Mouse (Mus musculus) kidney, adult 2 months (tissue): Measurements from ENCODE around the gene Ap1s1. TPM values are rescaled to one million over a fixed set of nuclear protein-coding genes. Genes with fewer than 3 reads are reported as not detected.

Experiments used
- DNase-seq: peaks from one replicate; pipeline ENCODE4 v3.0.0; 2021
- H3K27ac ChIP-seq: fragments of 200-500 bp; 2 replicates; pipeline ENCODE4 v1.5.1; 2012; ENCODE audit warnings: low read depth, low read length, control low read depth, inconsistent platforms; ENCODE audit not compliant: insufficient read depth
- H3K27me3 ChIP-seq: fragments of 200-500 bp; replicated peaks from 2 replicates; pipeline ENCODE4 v1.6.1; 2012; ENCODE audit warnings: mild to moderate bottlenecking, moderate library complexity, low read length, inconsistent platforms; ENCODE audit not compliant: control insufficient read depth, insufficient read depth
- H3K36me3 ChIP-seq: fragments of 200-500 bp; 2 replicates; pipeline ENCODE4 v1.6.1; 2012; ENCODE audit warnings: mild to moderate bottlenecking, moderate library complexity, low read length, inconsistent platforms; ENCODE audit not compliant: control insufficient read depth, insufficient read depth
- H3K4me1 ChIP-seq: fragments of 200-500 bp; 2 replicates; pipeline ENCODE4 v1.6.1; 2011; ENCODE audit warnings: low read length; ENCODE audit not compliant: control insufficient read depth, insufficient read depth
- H3K4me3 ChIP-seq: fragments of 200-500 bp; 2 replicates; pipeline ENCODE4 v1.5.1; 2011; ENCODE audit warnings: mild to moderate bottlenecking, low read depth, low read length, control low read depth; ENCODE audit not compliant: insufficient read depth
- CTCF ChIP-seq: fragments of 200-500 bp; conservative IDR thresholded peaks from 2 replicates; pipeline ENCODE4 v1.5.1; 2011; ENCODE audit warnings: low read depth, mild to moderate bottlenecking, control low read depth, low read length, moderate library complexity, mixed read lengths; ENCODE audit not compliant: insufficient read depth, insufficient read length
- POLR2A ChIP-seq: fragments of 200-500 bp; IDR thresholded peaks from one replicate; pipeline ENCODE4 v1.6.1; 2011; ENCODE audit warnings: low read depth, low read length, control low read depth
- WGBS: fragments of 180-500 bp; shearing (Covaris S2); methylation state at CpG from one replicate; pipeline ENCODE4 v1.1.7; 2018; 5-methylcytosine and 5-hydroxymethylcytosine counted together
- polyA plus RNA-seq: library from polyadenylated mRNA; depleted of rRNA; stranded (reverse); fragments of >200 nt; gene quantifications from 2 replicates; pipeline ENCODE4 v1.2.3, GENCODE M21; 2012

Ap1s1 gene
- polyA plus RNA-seq, 1 experiment, result 67.0 TPM

DNA sequence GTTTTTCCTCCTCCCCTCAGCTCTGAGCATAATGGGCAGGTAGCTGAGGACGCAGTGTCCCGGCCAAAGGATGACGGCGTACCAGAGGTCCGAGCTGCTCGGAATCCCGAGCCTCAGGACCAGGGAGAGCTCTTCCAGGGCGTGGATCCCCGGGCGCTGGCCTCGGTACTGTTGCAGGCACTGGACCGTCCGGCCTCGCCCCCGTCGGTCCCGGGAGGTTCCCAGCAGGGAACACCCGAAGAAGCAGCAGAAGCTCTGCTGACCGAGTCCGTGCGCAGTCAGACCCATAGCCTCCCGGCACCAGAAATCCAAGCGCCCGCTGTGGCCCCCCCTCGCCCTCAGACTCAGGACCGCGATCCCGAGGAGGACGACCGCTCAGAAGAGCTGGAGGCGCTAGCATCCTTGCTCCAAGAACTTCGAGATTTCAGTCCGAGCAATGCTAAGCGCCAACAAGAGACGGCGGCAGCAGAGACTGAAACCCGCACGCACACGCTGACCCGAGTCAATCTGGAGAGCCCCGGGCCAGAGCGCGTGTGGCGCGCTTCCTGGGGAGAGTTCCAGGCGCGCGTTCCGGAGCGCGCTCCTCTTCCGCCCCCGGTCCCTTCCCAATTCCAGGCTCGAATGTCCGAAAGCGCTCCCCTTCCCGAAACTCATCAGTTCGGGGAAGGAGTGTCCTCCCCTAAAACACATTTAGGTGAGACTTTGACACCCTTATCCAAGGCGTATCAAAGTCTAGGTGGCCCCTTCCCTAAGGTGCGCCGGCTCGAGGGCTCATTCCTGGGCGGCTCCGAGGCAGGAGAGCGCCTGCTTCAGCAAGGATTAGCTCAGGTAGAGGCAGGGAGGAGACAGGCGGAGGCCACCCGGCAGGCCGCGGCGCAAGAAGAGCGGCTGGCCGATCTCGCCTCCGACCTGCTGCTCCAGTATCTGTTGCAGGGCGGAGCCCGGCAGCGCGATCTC lies 14.6 kb downstream of the Ap1s1 start:
- DNase-seq, result peak; percentile 26
- peak overlapping the region; percentile 42; the same call in 1 of the 2 replicates for H3K4me3 ChIP-seq
- no peak overlapping the region for H3K27ac ChIP-seq
- 1% methylated on average over 78 of the region's 78 CpGs for WGBS
- H3K27me3 ChIP-seq, result peaks cover 5% of the 10 kb centered on the region
- peaks cover 8% of the 10 kb centered on the region; the same call in 1 of the 2 replicates for H3K4me1 ChIP-seq
- H3K36me3 ChIP-seq, result no peaks in the 10 kb centered on the region
- TF ChIP-seq CTCF, result no peak
- TF ChIP-seq POLR2A, result no peak

DNA sequence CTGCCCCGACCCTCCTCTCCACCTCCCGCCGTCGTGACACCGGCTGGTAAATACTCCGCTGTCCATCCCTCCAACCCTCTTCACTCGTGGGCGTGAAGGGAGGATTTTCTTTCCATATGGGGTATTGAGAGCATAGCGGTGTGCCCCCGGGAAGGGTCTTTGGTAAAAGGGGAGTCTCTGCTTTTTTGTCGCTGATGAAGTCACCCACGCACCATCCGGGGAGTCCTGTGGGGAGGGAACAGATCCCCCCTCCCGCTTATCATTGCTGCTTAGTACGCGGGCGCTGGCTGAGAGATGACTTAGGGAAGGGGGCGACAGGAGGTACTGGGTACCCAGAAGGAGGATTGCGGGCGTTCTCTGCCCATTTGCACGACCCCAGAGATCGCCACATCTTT lies 15.5 kb downstream of the Ap1s1 start:
- WGBS, result 16% methylated on average over 22 of the region's 22 CpGs
- H3K36me3 ChIP-seq, result no peaks in the 10 kb centered on the region
- H3K4me3 ChIP-seq, result no peak overlapping the region
- no peak overlapping the region for H3K27ac ChIP-seq
- DNase-seq, result no peak
- H3K27me3 ChIP-seq, result peaks cover 5% of the 10 kb centered on the region
- peaks cover 8% of the 10 kb centered on the region; the same call in 1 of the 2 replicates for H3K4me1 ChIP-seq
- no peak for TF ChIP-seq CTCF
- no peak for TF ChIP-seq POLR2A

DNA sequence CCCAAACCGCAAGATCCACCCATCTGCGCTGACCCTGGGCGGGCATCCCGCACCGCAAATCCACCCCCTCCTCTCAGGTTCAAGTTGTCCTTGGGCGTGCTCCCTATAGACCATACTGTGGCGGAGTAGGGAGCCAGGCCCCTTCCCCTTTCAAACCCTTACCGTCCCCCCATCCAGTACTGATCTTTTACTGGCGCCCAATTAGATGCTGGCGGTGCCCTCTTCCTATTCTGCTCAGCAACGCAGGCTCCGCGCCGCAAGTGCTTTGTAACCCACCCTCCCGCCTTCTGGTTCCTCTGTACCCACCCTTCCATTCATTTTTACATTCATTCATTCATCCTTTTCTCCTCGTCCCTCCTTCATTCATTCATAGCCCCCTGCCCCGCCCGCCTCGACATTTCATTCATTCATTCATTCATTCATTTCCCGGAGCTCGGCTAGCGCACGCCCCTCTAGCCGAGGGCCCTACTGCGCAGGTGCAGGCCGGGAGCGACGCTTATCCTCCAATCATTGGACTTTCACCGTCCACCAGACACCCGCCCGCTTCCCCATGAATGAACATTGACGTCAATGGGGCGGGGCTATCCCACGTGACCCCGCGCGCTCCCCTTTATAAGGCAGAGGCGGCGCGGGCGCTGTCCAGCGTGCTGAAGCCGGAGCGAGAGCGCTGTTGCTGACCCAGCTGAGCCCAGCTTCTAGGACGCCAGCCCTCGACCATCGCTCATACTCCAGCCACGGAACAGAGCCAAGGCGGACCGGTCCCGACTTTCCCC lies 16.1 kb downstream of the Ap1s1 start:
- DNase-seq, result peak; percentile 96
- H3K4me1 ChIP-seq, result peaks cover 8% of the 10 kb centered on the region; the same call in 1 of the 2 replicates
- no peaks in the 10 kb centered on the region for H3K36me3 ChIP-seq
- peaks cover 5% of the 10 kb centered on the region for H3K27me3 ChIP-seq
- 1% methylated on average over 52 of the region's 52 CpGs for WGBS
- TF ChIP-seq POLR2A (no peak), CTCF (no peak)
- no peak overlapping the region for H3K4me3 ChIP-seq
- H3K27ac ChIP-seq, result no peak overlapping the region

DNA sequence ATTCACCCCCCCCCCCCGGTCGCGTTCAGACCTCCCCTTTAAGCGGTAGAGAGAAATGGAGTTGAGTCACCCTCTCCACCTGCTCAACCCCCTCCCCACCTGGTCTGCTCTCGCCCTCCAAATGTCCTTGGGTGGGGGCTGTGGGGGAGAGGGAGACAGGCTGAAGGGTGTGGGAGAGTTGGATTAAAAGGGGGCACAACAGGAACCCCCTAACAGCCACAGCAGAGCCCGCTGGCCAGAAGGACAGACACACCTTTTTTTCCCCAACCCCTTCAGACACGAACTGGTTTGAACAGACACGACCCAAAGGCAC lies 16.7 kb downstream of the Ap1s1 start:
- TF ChIP-seq POLR2A, result no peak
- TF ChIP-seq CTCF, result no peak
- WGBS, result 3% methylated on average over 8 of the region's 8 CpGs
- no peak overlapping the region for H3K4me3 ChIP-seq
- peaks cover 8% of the 10 kb centered on the region; the same call in 1 of the 2 replicates for H3K4me1 ChIP-seq
- peaks cover 5% of the 10 kb centered on the region for H3K27me3 ChIP-seq
- H3K36me3 ChIP-seq, result no peaks in the 10 kb centered on the region
- H3K27ac ChIP-seq, result no peak overlapping the region
- no peak for DNase-seq

- H3K4me1 ChIP-seq, result peaks cover 8% of the 10 kb centered on the region; the same call in 1 of the 2 replicates
These were observed 17.2 kb downstream of the Ap1s1 start for GRCm38 (mm10) chr5:137028561-137029272.

GRCm38 (mm10) chr5:137026092-137026491 lies 19.8 kb downstream of the Ap1s1 start, which contains the start of gene Vgf:
Vgf (plus strand) TSS chr5:137026392.
- H3K36me3 ChIP-seq, result no peaks in the 10 kb centered on the region
- 22% methylated on average over 4 of the region's 4 CpGs for WGBS
- H3K4me1 ChIP-seq, result no peaks in the 10 kb centered on the region
- peaks cover 4% of the 10 kb centered on the region for H3K27me3 ChIP-seq
- no peak within 1 kb of the TSS for H3K27ac ChIP-seq
- no peak for TF ChIP-seq CTCF
- no peak for TF ChIP-seq POLR2A
- H3K4me3 ChIP-seq, result no peak within 1 kb of the TSS
- DNase-seq, result no peak

More at GRCm38 (mm10) chr5:137028561-137029272, 17.2 kb downstream of the Ap1s1 start:
- DNase-seq, result no peak
- Histone ChIP-seq H3K27me3 (peaks cover 5% of the 10 kb centered on the region), H3K4me3 (no peak overlapping the region), H3K27ac (no peak overlapping the region), H3K36me3 (no peaks in the 10 kb centered on the region)
- TF ChIP-seq POLR2A (no peak), CTCF (no peak)
- WGBS, result 2% methylated on average over 29 of the region's 29 CpGs

- no peak for TF ChIP-seq POLR2A
- TF ChIP-seq CTCF, result peak; percentile 83
- WGBS, result under 1% methylated on average over 23 of the region's 23 CpGs
- H3K4me3 ChIP-seq, result no peak overlapping the region
- no peaks in the 10 kb centered on the region for H3K36me3 ChIP-seq
- no peaks in the 10 kb centered on the region for H3K4me1 ChIP-seq
- H3K27ac ChIP-seq, result no peak overlapping the region
- no peaks in the 10 kb centered on the region; the same call in 1 of the 2 replicates for H3K27me3 ChIP-seq
- peak; percentile 69 for DNase-seq
These were observed 20.8 kb downstream of the Ap1s1 start for GRCm38 (mm10) chr5:137025132-137025531.
